Mouse (Mus musculus) heart, embryonic 11.5 days (tissue): ENCODE measurements around the gene Cnot6. TPM values are rescaled to one million over a fixed set of nuclear protein-coding genes. Genes with fewer than 3 reads are reported as not detected.

ENCODE experiments used
- ATAC-seq: fragments of 200-750 bp; cut with Nextera tagmentation; replicated peaks from 2 replicates; pipeline ENCODE4 v1.8.0; 2017; ENCODE audit warnings: moderate library complexity; ENCODE audit not compliant: insufficient number of reproducible peaks, low FRiP score, low TSS enrichment
- H3K27ac ChIP-seq: fragments of 300-500 bp; sonication (generic); 2 replicates; pipeline ENCODE4 v1.5.1; 2014; ENCODE audit warnings: mild to moderate bottlenecking, low read depth, low read length
- H3K27me3 ChIP-seq: fragments of 300-500 bp; sonication (generic); 2 replicates; pipeline ENCODE4 v1.6.1; 2014; ENCODE audit warnings: mild to moderate bottlenecking, low read length, mixed read lengths; ENCODE audit not compliant: control insufficient read depth, insufficient read depth
- H3K36me3 ChIP-seq: fragments of 300-500 bp; sonication (generic); 2 replicates; pipeline ENCODE4 v1.6.1; 2014; ENCODE audit warnings: mild to moderate bottlenecking, low read length, moderate library complexity, mixed read lengths; ENCODE audit not compliant: control insufficient read depth, insufficient read depth
- H3K4me1 ChIP-seq: fragments of 300-500 bp; sonication (generic); 2 replicates; pipeline ENCODE4 v1.6.1; 2014; ENCODE audit warnings: low read length; ENCODE audit not compliant: control insufficient read depth, insufficient read depth
- H3K4me2 ChIP-seq: fragments of 300-500 bp; sonication (generic); 2 replicates; pipeline ENCODE4 v1.6.1; 2014; ENCODE audit warnings: mild to moderate bottlenecking, moderate library complexity
- H3K4me3 ChIP-seq: fragments of 300-500 bp; sonication (generic); 2 replicates; pipeline ENCODE4 v1.5.1; 2014; ENCODE audit warnings: low read depth, low read length
- H3K9ac ChIP-seq: fragments of 300-500 bp; sonication (generic); 2 replicates; pipeline ENCODE4 v1.6.1; 2014; ENCODE audit warnings: mild to moderate bottlenecking, low read depth, low read length, moderate library complexity
- H3K9me3 ChIP-seq: fragments of 300-500 bp; sonication (generic); replicated peaks from 2 replicates; pipeline ENCODE4 v1.6.1; 2016; ENCODE audit warnings: low read length; ENCODE audit not compliant: control insufficient read depth
- WGBS: fragments of 180-500 bp; shearing (Covaris S2); extraction: QIAGEN DNeasy Blood & Tissue Kit; methylation state at CpG from one replicate; pipeline ENCODE4 v1.1.7; 2014; ENCODE audit not compliant: insufficient replicate concordance; 5-methylcytosine and 5-hydroxymethylcytosine counted together
- polyA plus RNA-seq: library from polyadenylated mRNA; unstranded; fragments of >200 nt; fragmentation: Nextera tagmentation; extraction: Ambion mirVana; gene quantifications from 2 replicates; pipeline ENCODE4 v1.2.1, GENCODE M21; 2014

Gene Cnot6
- polyA plus RNA-seq, 1 experiment from 2014 or later: 38.7 TPM

GRCm38 (mm10) chr11:49665462-49665861 is 47.1 kb downstream of the Cnot6 start:
- 61% methylated on average over 4 of the region's 4 CpGs for WGBS
- peaks cover 7% of the 10 kb centered on the region; the same call in 1 of the 2 replicates for H3K36me3 ChIP-seq
- H3K27ac ChIP-seq: 0 out of 2 replicates have a peak overlapping the region, but pooled peaks have one; percentile 22
- no peaks in the 10 kb centered on the region for H3K27me3 ChIP-seq
- H3K9me3 ChIP-seq: no peaks in the 10 kb centered on the region
- H3K4me1 ChIP-seq: no peaks in the 10 kb centered on the region
- H3K4me3 ChIP-seq: no peak overlapping the region
- H3K9ac ChIP-seq: no peak overlapping the region
- no peak overlapping the region for H3K4me2 ChIP-seq
- no peak for ATAC-seq

DNA sequence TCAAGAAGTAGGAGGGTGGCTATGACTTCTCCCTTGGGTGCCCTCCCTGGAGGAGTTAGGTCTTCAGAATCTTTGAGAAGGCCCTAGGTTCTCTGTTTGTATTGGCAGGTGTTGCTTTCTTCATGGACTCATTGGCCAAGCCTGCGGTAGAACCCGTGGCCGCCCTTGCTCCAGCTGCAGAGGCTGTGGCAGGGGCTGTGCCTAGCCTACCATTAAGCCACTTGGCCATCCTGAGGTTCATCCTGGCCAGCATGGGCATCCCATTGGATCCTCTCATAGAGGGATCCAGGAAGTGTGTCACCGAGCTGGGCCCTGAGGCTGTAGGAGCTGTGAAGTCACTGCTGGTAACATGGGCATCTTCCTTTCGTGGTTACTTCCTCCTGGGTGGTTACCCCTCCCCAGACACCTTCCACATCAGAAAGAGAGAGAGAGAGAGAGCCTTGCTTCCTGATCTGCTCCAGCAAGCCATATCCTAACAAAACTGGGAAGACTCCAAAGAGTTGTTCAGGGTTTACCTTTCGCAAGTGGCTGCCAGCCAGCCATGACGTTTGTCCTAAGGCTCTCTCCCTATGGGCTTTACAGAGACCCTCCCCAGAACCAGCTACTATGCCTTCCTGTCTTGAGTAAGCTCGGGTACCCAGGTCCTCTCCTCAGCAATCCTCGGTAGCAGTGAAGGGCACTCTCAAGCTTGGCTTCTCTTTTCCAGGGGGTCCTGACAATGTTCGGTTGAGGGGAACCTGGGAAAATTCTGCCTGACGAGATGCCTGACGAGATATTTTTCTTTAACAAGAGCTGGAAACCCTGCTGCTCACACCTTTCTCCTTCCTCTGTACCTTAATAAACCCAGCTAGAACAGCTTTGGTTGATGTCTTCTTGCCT is 48.0 kb downstream of the Cnot6 start:
- Histone ChIP-seq H3K4me3 (no peak overlapping the region), H3K4me1 (no peaks in the 10 kb centered on the region), H3K9ac (no peak overlapping the region), H3K27ac (no peak overlapping the region), H3K9me3 (no peaks in the 10 kb centered on the region), H3K27me3 (no peaks in the 10 kb centered on the region), H3K36me3 (peaks cover 4% of the 10 kb centered on the region; the same call in 1 of the 2 replicates), H3K4me2 (no peak overlapping the region)
- ATAC-seq: no peak
- WGBS: 78% methylated on average over 12 of the region's 12 CpGs

DNA sequence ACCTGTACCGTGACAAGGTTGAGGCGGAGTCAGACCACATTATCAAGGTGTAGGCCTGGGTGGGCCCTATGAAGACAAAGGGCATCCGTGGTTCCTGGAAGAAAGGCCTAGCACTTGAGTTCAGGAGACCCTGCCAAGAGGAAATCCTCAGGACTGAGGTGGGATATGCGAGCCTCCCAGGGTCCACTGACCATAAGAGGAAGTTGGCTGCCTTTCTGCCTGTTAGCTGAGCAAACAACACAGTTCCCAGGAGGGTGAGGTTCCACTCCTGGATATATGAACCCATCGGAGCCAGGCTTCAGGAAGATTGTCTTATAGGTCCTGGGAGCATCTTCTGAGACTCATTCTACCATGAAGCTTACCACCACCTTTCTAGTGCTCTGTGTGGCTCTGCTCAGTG is 49.2 kb downstream of the Cnot6 start, which contains the start of gene Scgb3a1:
Scgb3a1 (plus strand) TSS at position 301 of the 400 bp plus-strand sequence.
- peaks cover 10% of the 10 kb centered on the region for H3K4me1 ChIP-seq
- H3K4me3 ChIP-seq: no peak within 1 kb of the TSS
- H3K27me3 ChIP-seq: no peaks in the 10 kb centered on the region
- no peak for ATAC-seq
- H3K27ac ChIP-seq: no peak within 1 kb of the TSS
- 78% methylated on average over 5 of the region's 5 CpGs for WGBS
- no peak within 1 kb of the TSS for H3K4me2 ChIP-seq
- H3K36me3 ChIP-seq: no peaks in the 10 kb centered on the region; the same call in 1 of the 2 replicates
- H3K9ac ChIP-seq: no peak within 1 kb of the TSS
- H3K9me3 ChIP-seq: no peaks in the 10 kb centered on the region

GRCm38 (mm10) chr11:49662292-49662780 is 50.2 kb downstream of the Cnot6 start:
- Histone ChIP-seq H3K9ac (no peak overlapping the region), H3K36me3 (no peaks in the 10 kb centered on the region), H3K27ac (no peak overlapping the region), H3K4me3 (no peak overlapping the region), H3K4me1 (peaks cover 18% of the 10 kb centered on the region), H3K27me3 (no peaks in the 10 kb centered on the region), H3K4me2 (no peak overlapping the region), H3K9me3 (no peaks in the 10 kb centered on the region)
- ATAC-seq: no peak
- 49% methylated on average over 15 of the region's 15 CpGs for WGBS

- H3K4me1 ChIP-seq: peaks cover 18% of the 10 kb centered on the region
These were observed 53.1 kb downstream of the Cnot6 start for GRCm38 (mm10) chr11:49659470-49659799.

GRCm38 (mm10) chr11:49658791-49659469 is 53.6 kb downstream of the Cnot6 start:
- peak; percentile 80 for ATAC-seq
- Histone ChIP-seq H3K4me3 (no peak overlapping the region), H3K9ac (no peak overlapping the region), H3K4me2 (no peak overlapping the region), H3K36me3 (no peaks in the 10 kb centered on the region), H3K27ac (peak overlapping the region; percentile 43), H3K27me3 (no peaks in the 10 kb centered on the region), H3K9me3 (no peaks in the 10 kb centered on the region), H3K4me1 (peaks cover 18% of the 10 kb centered on the region)
- 33% methylated on average over 10 of the region's 10 CpGs for WGBS

More at GRCm38 (mm10) chr11:49659470-49659799, 53.1 kb downstream of the Cnot6 start:
- H3K4me3 ChIP-seq: no peak overlapping the region
- WGBS: 63% methylated on average over 7 of the region's 7 CpGs
- H3K27me3 ChIP-seq: no peaks in the 10 kb centered on the region
- H3K36me3 ChIP-seq: no peaks in the 10 kb centered on the region
- no peak for ATAC-seq
- no peaks in the 10 kb centered on the region for H3K9me3 ChIP-seq
- no peak overlapping the region for H3K4me2 ChIP-seq
- H3K27ac ChIP-seq: peak overlapping the region; percentile 43
- no peak overlapping the region for H3K9ac ChIP-seq

DNA sequence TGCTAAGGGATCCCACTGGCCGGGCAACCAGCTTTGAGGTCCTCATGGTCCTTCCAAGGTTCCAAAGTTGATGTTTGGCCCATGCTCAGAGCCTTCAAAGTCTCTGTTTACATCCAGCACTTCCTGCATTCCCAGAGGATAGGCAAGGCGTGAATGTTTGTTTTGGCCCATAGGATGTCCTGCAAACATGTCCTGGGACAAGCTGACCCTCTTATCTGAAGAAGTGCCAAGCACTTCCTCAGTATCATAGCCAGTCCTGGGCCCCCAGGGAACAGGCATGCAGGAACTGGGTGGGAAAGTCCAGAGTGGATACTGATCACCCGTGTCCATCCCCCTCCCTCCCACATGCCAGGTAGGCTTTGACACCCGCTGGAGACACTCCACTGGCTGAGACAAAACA is 54.5 kb downstream of the Cnot6 start:
- H3K4me1 ChIP-seq: peaks cover 21% of the 10 kb centered on the region
- ATAC-seq: peak; percentile 27; the same call in 1 of the 2 replicates
- H3K9ac ChIP-seq: no peak overlapping the region
- H3K4me2 ChIP-seq: no peak overlapping the region
- no peaks in the 10 kb centered on the region for H3K9me3 ChIP-seq
- no peaks in the 10 kb centered on the region for H3K27me3 ChIP-seq
- peak overlapping the region; percentile 43 for H3K27ac ChIP-seq
- H3K36me3 ChIP-seq: no peaks in the 10 kb centered on the region
- no peak overlapping the region for H3K4me3 ChIP-seq
- WGBS: 50% methylated on average over 4 of the region's 4 CpGs

DNA sequence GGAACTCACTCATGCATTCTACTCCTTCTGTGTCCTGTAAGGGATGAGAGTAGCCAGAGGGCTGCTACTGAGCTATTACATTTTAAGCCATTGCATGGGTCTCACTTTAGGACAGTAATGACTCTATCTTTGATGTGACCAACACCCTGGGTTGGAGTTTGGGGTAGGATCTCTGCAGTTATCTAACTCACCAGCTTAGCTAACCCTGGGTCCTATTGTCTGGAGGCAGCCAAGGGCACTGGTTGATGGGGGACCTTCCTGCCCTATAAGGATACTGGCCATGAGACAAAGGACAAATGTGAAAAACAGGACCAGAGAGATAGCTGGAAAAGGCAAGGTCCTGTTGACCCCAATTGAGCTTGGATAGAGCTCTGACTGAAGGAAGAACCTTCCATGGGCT is 57.0 kb downstream of the Cnot6 start:
- Histone ChIP-seq H3K4me1 (peaks cover 29% of the 10 kb centered on the region), H3K27ac (no peak overlapping the region), H3K9ac (no peak overlapping the region), H3K36me3 (no peaks in the 10 kb centered on the region), H3K27me3 (no peaks in the 10 kb centered on the region), H3K9me3 (no peaks in the 10 kb centered on the region), H3K4me2 (no peak overlapping the region), H3K4me3 (no peak overlapping the region)
- ATAC-seq: no peak
